Mouse (Mus musculus) embryonic fibroblast, embryonic 13.5 days (primary cell): ENCODE measurements around the gene 4930435E12Rik.

Experiments
- CTCF ChIP-seq: IDR thresholded peaks from 2 replicates; pipeline ENCODE4 v1.5.1; 2011; ENCODE audit warnings: mild to moderate bottlenecking, control low read depth, low read length, moderate library complexity, borderline replicate concordance; ENCODE audit not compliant: insufficient read depth
- POLR2A ChIP-seq: IDR thresholded peaks from 2 replicates; pipeline ENCODE4 v1.6.1; 2011; ENCODE audit warnings: low read depth, mild to moderate bottlenecking, control low read depth, low read length, moderate library complexity

DNA sequence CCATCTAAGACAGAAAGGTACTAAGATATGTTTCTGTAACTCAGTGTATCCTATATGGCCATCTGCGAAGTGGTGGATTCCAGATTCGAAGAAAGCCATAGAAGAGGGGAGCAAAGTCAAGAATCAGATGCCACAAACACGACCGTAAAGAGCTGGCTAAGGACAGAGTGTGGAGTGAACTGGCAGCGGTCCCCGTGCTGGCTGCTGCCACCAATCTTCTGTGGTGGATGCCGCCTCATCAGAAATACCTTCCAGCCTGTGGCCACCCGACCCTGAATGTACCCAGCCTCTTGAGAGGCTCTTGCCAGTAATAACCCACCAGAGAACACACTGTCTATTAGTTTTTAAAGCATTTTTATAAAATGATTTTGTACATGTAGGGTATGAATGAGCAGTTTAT is 60.2 kb downstream of the 4930435E12Rik start:
- TF ChIP-seq CTCF = no peak
- no peak for TF ChIP-seq POLR2A
